Mouse (Mus musculus) stomach, embryonic 15.5 days (tissue): Measurements from ENCODE around the gene Dnaja3. TPM values are rescaled to one million over a fixed set of nuclear protein-coding genes. Genes with fewer than 3 reads are reported as not detected.
A peak's percentile ranks its signal among the peaks of the same experiment; 100 is the strongest.

Source experiments
- ATAC-seq: fragments of 200-750 bp; cut with Nextera tagmentation; 2 replicates; pipeline ENCODE4 v1.8.0; 2017; ENCODE audit warnings: low read depth, moderate number of reproducible peaks, moderate TSS enrichment; ENCODE audit not compliant: insufficient read depth, low FRiP score
- H3K27ac ChIP-seq: fragments of 300-500 bp; sonication (generic); 2 replicates; pipeline ENCODE4 v1.5.1; 2015; ENCODE audit warnings: mild to moderate bottlenecking, inconsistent platforms
- H3K27me3 ChIP-seq: fragments of 300-500 bp; sonication (generic); replicated peaks from 2 replicates; pipeline ENCODE4 v1.6.1; 2015; ENCODE audit warnings: inconsistent platforms
- H3K36me3 ChIP-seq: fragments of 300-500 bp; sonication (generic); 2 replicates; pipeline ENCODE4 v1.6.1; 2015; ENCODE audit warnings: inconsistent platforms
- H3K4me1 ChIP-seq: fragments of 300-500 bp; sonication (generic); 2 replicates; pipeline ENCODE4 v1.6.1; 2015; ENCODE audit warnings: inconsistent platforms
- H3K4me2 ChIP-seq: fragments of 300-500 bp; sonication (generic); 2 replicates; pipeline ENCODE4 v1.6.1; 2015; ENCODE audit warnings: mild to moderate bottlenecking, inconsistent platforms
- H3K4me3 ChIP-seq: fragments of 300-500 bp; sonication (generic); replicated peaks from 2 replicates; pipeline ENCODE4 v1.5.1; 2015; ENCODE audit warnings: inconsistent platforms
- H3K9ac ChIP-seq: fragments of 300-500 bp; sonication (generic); 2 replicates; pipeline ENCODE4 v1.6.1; 2015; ENCODE audit warnings: inconsistent platforms
- H3K9me3 ChIP-seq: fragments of 300-500 bp; sonication (generic); 2 replicates; pipeline ENCODE4 v1.6.1; 2016; ENCODE audit warnings: inconsistent platforms
- WGBS: fragments of 180-500 bp; shearing (Covaris S2); methylation state at CpG from one replicate; pipeline ENCODE4 v1.1.7; 2015; 5-methylcytosine and 5-hydroxymethylcytosine counted together
- polyA plus RNA-seq: library from polyadenylated mRNA; unstranded; fragments of >200 nt; fragmentation: Nextera tagmentation; extraction: Ambion mirVana; gene quantifications from 2 replicates; pipeline ENCODE4 v1.2.1, GENCODE M21; 2015

Dnaja3 gene
- polyA plus RNA-seq, 1 experiment from 2014 or later: 68.4 TPM

- H3K9me3 ChIP-seq: no peaks in the 10 kb centered on the region
- H3K4me2 ChIP-seq: no peak overlapping the region
- peaks cover 31% of the 10 kb centered on the region; the same call in 1 of the 2 replicates for H3K36me3 ChIP-seq
- WGBS: 68% methylated on average over 4 of the region's 4 CpGs
- H3K9ac ChIP-seq: no peak overlapping the region
- H3K27me3 ChIP-seq: no peaks in the 10 kb centered on the region
- H3K4me3 ChIP-seq: no peak overlapping the region
- ATAC-seq: no peak
- H3K4me1 ChIP-seq: peaks cover 57% of the 10 kb centered on the region
- 0 out of 2 replicates have a peak overlapping the region, but pooled peaks have one; percentile 18 for H3K27ac ChIP-seq
These were observed 7.0 kb downstream of the Dnaja3 start for GRCm38 (mm10) chr16:4646831-4647230.

- H3K4me1 ChIP-seq: peaks cover 51% of the 10 kb centered on the region
- H3K4me2 ChIP-seq: no peak overlapping the region
- ATAC-seq: no peak
- H3K4me3 ChIP-seq: no peak overlapping the region
- peaks cover 40% of the 10 kb centered on the region for H3K36me3 ChIP-seq
- no peaks in the 10 kb centered on the region for H3K9me3 ChIP-seq
- 58% methylated on average over 13 of the region's 13 CpGs for WGBS
- no peak overlapping the region for H3K9ac ChIP-seq
- H3K27ac ChIP-seq: peak overlapping the region; percentile 62
- H3K27me3 ChIP-seq: no peaks in the 10 kb centered on the region
These were observed 7.9 kb downstream of the Dnaja3 start for GRCm38 (mm10) chr16:4647651-4648141.

GRCm38 (mm10) chr16:4648416-4649023, 8.7 kb downstream of the Dnaja3 start:
- Histone ChIP-seq H3K36me3 (peaks cover 46% of the 10 kb centered on the region), H3K4me1 (peaks cover 43% of the 10 kb centered on the region), H3K27ac (no peak overlapping the region), H3K4me2 (no peak overlapping the region), H3K4me3 (no peak overlapping the region), H3K9ac (no peak overlapping the region), H3K27me3 (no peaks in the 10 kb centered on the region), H3K9me3 (no peaks in the 10 kb centered on the region)
- no peak for ATAC-seq
- 92% methylated on average over 28 of the region's 28 CpGs for WGBS

GRCm38 (mm10) chr16:4649211-4649610, 9.4 kb downstream of the Dnaja3 start:
- ATAC-seq: no peak
- no peak overlapping the region for H3K4me2 ChIP-seq
- no peak overlapping the region for H3K4me3 ChIP-seq
- no peak overlapping the region for H3K27ac ChIP-seq
- H3K9ac ChIP-seq: no peak overlapping the region
- peaks cover 36% of the 10 kb centered on the region for H3K4me1 ChIP-seq
- no peaks in the 10 kb centered on the region for H3K9me3 ChIP-seq
- H3K36me3 ChIP-seq: peaks cover 46% of the 10 kb centered on the region
- WGBS: 86% methylated on average over 5 of the region's 5 CpGs
- no peaks in the 10 kb centered on the region for H3K27me3 ChIP-seq

GRCm38 (mm10) chr16:4649692-4650091, 9.9 kb downstream of the Dnaja3 start:
- no peak for ATAC-seq
- peaks cover 31% of the 10 kb centered on the region for H3K4me1 ChIP-seq

GRCm38 (mm10) chr16:4650161-4650560, 10.4 kb downstream of the Dnaja3 start:
- H3K4me2 ChIP-seq: no peak overlapping the region
- no peak overlapping the region for H3K4me3 ChIP-seq
- H3K4me1 ChIP-seq: peaks cover 32% of the 10 kb centered on the region
- H3K9me3 ChIP-seq: no peaks in the 10 kb centered on the region
- no peak overlapping the region for H3K9ac ChIP-seq
- 84% methylated on average over 3 of the region's 3 CpGs for WGBS
- no peaks in the 10 kb centered on the region for H3K27me3 ChIP-seq
- peaks cover 46% of the 10 kb centered on the region for H3K36me3 ChIP-seq
- H3K27ac ChIP-seq: no peak overlapping the region
- ATAC-seq: no peak

More at GRCm38 (mm10) chr16:4649692-4650091, 9.9 kb downstream of the Dnaja3 start:
- Histone ChIP-seq H3K9me3 (no peaks in the 10 kb centered on the region), H3K4me2 (no peak overlapping the region), H3K9ac (no peak overlapping the region), H3K27ac (no peak overlapping the region), H3K27me3 (no peaks in the 10 kb centered on the region), H3K4me3 (no peak overlapping the region), H3K36me3 (peaks cover 46% of the 10 kb centered on the region)
- WGBS: 83% methylated on average over 11 of the region's 11 CpGs

GRCm38 (mm10) chr16:4651081-4651480, 11.3 kb downstream of the Dnaja3 start:
- no peak overlapping the region for H3K9ac ChIP-seq
- peaks cover 39% of the 10 kb centered on the region for H3K36me3 ChIP-seq
- H3K9me3 ChIP-seq: no peaks in the 10 kb centered on the region
- no peaks in the 10 kb centered on the region for H3K27me3 ChIP-seq
- H3K4me3 ChIP-seq: no peak overlapping the region
- WGBS: 89% methylated on average over 1 of the region's 1 CpGs
- H3K4me1 ChIP-seq: peaks cover 36% of the 10 kb centered on the region
- H3K4me2 ChIP-seq: no peak overlapping the region
- no peak for ATAC-seq
- no peak overlapping the region for H3K27ac ChIP-seq

- Histone ChIP-seq H3K9me3 (no peaks in the 10 kb centered on the region), H3K36me3 (peaks cover 38% of the 10 kb centered on the region), H3K4me1 (peaks cover 39% of the 10 kb centered on the region), H3K27ac (no peak overlapping the region), H3K4me3 (no peak overlapping the region), H3K4me2 (no peak overlapping the region), H3K9ac (no peak overlapping the region), H3K27me3 (no peaks in the 10 kb centered on the region)
- 73% methylated on average over 7 of the region's 7 CpGs for WGBS
- no peak for ATAC-seq
These were observed 11.8 kb downstream of the Dnaja3 start for GRCm38 (mm10) chr16:4651624-4652023.

GRCm38 (mm10) chr16:4652707-4653416, 13.1 kb downstream of the Dnaja3 start:
- WGBS: 72% methylated on average over 4 of the region's 4 CpGs
- Histone ChIP-seq H3K9ac (no peak overlapping the region), H3K36me3 (peaks cover 35% of the 10 kb centered on the region), H3K9me3 (no peaks in the 10 kb centered on the region), H3K4me2 (no peak overlapping the region), H3K27ac (0 out of 2 replicates have a peak overlapping the region, but pooled peaks have one; percentile 9), H3K4me1 (peaks cover 27% of the 10 kb centered on the region), H3K27me3 (no peaks in the 10 kb centered on the region), H3K4me3 (no peak overlapping the region)
- ATAC-seq: no peak

GRCm38 (mm10) chr16:4654706-4655105, 14.9 kb downstream of the Dnaja3 start:
- H3K4me1 ChIP-seq: peaks cover 36% of the 10 kb centered on the region
- 85% methylated on average over 10 of the region's 10 CpGs for WGBS
- no peak overlapping the region for H3K27ac ChIP-seq
- no peaks in the 10 kb centered on the region for H3K27me3 ChIP-seq
- peaks cover 27% of the 10 kb centered on the region for H3K36me3 ChIP-seq
- no peaks in the 10 kb centered on the region for H3K9me3 ChIP-seq
- no peak; the same call in 1 of the 2 replicates for ATAC-seq
- H3K9ac ChIP-seq: no peak overlapping the region
- no peak overlapping the region for H3K4me2 ChIP-seq
- no peak overlapping the region for H3K4me3 ChIP-seq

GRCm38 (mm10) chr16:4655251-4655734, 15.5 kb downstream of the Dnaja3 start:
- Histone ChIP-seq H3K36me3 (peaks cover 22% of the 10 kb centered on the region), H3K4me1 (peaks cover 36% of the 10 kb centered on the region), H3K4me2 (no peak overlapping the region), H3K27ac (peak overlapping the region; percentile 61), H3K9me3 (no peaks in the 10 kb centered on the region), H3K4me3 (no peak overlapping the region), H3K27me3 (no peaks in the 10 kb centered on the region), H3K9ac (no peak overlapping the region)
- ATAC-seq: no peak
- 57% methylated on average over 4 of the region's 4 CpGs for WGBS
